Mouse (Mus musculus): ENCODE measurements around the gene Dock10. TPM values are rescaled to one million over a fixed set of nuclear protein-coding genes. Genes with fewer than 3 reads are reported as not detected.

Dock10 gene
- polyA plus RNA-seq, 1 experiment from 2014 or later: 5.8 TPM

- 61% methylated on average over 1 of the region's 1 CpGs for WGBS
Observed at GRCm38 (mm10) chr1:80654177-80654576, 104.2 kb downstream of the Dock10 start.

GRCm38 (mm10) chr1:80652803-80653202 is 105.5 kb downstream of the Dock10 start:
- Histone ChIP-seq H3K9ac (ENCODE audit: low read depth, low read length) (no peak overlapping the region), H3K4me1 (ENCODE audit: control insufficient read depth, insufficient read depth, low read depth, low read length) (no peaks in the 10 kb centered on the region), H3K27me3 (replicated peaks; ENCODE audit: control insufficient read depth, insufficient read depth, low read length) (no peaks in the 10 kb centered on the region), H3K9me3 (ENCODE audit: control insufficient read depth, low read length) (no peaks in the 10 kb centered on the region), H3K4me3 (ENCODE audit: low read length) (no peak overlapping the region), H3K36me3 (ENCODE audit: control insufficient read depth, insufficient read depth, low read length) (no peaks in the 10 kb centered on the region), H3K27ac (ENCODE audit: low read depth, low read length) (no peak overlapping the region), H3K4me2 (ENCODE audit: low read length) (no peak overlapping the region)
- no peak for ATAC-seq

More at GRCm38 (mm10) chr1:80654177-80654576, 104.2 kb downstream of the Dock10 start:
- H3K27ac ChIP-seq (ENCODE audit: low read depth, low read length): no peak overlapping the region
- H3K4me2 ChIP-seq (ENCODE audit: low read length): no peak overlapping the region
- H3K9ac ChIP-seq (ENCODE audit: low read depth, low read length): no peak overlapping the region
- no peaks in the 10 kb centered on the region for H3K36me3 ChIP-seq (ENCODE audit: control insufficient read depth, insufficient read depth, low read length)
- no peak for ATAC-seq
- H3K4me1 ChIP-seq (ENCODE audit: control insufficient read depth, insufficient read depth, low read depth, low read length): no peaks in the 10 kb centered on the region
- no peaks in the 10 kb centered on the region for H3K27me3 ChIP-seq (replicated peaks; ENCODE audit: control insufficient read depth, insufficient read depth, low read length)
- H3K9me3 ChIP-seq (ENCODE audit: control insufficient read depth, low read length): no peaks in the 10 kb centered on the region
- no peak overlapping the region for H3K4me3 ChIP-seq (ENCODE audit: low read length)

DNA sequence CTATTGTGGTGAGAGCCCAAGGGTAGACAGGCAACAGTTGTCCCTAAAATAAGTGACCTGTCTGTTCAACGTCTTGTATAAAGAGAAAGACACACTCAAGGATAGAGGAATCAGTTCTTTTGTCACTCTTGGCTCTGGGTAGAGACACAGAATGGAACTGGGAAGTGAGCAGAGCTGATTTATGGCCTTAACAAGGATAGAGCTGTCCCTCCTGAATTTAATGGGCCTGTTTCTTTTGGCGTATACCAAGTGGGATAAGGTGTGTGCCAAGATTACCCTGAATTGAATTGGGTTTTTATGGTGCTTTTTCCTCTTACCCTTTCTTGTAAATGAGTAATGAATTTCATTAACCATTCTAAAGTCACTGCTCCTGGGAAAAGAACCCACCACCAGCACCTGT is 106.2 kb downstream of the Dock10 start:
- Histone ChIP-seq H3K4me1 (ENCODE audit: control insufficient read depth, insufficient read depth, low read depth, low read length) (no peaks in the 10 kb centered on the region), H3K4me3 (ENCODE audit: low read length) (no peak overlapping the region), H3K27me3 (replicated peaks; ENCODE audit: control insufficient read depth, insufficient read depth, low read length) (no peaks in the 10 kb centered on the region), H3K36me3 (ENCODE audit: control insufficient read depth, insufficient read depth, low read length) (no peaks in the 10 kb centered on the region), H3K9ac (ENCODE audit: low read depth, low read length) (no peak overlapping the region), H3K4me2 (ENCODE audit: low read length) (no peak overlapping the region), H3K27ac (ENCODE audit: low read depth, low read length) (no peak overlapping the region), H3K9me3 (ENCODE audit: control insufficient read depth, low read length) (no peaks in the 10 kb centered on the region)
- 67% methylated on average over 2 of the region's 2 CpGs for WGBS
- ATAC-seq: 0 out of 2 replicates have a peak, but pooled peaks have one; percentile 56

DNA sequence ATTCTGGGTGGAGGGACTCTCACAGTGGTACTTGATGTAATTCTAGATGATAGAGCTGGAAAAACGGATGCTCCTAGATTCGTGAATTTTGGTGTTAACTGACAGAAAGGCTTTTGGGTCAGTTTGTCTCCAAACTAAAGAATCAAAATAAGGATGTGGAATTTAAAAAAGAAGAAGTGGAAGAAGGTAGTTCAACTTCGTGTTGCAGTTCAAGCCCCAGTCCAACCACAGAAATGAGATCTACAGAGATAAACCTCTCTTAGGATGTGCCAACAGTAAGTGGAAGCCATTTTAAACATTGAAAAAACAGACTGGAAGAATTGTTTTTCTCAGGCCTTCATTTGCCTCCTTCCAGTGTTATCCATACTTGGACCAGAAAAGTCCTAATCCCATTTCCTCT is 111.7 kb downstream of the Dock10 start:
- H3K4me1 ChIP-seq (ENCODE audit: control insufficient read depth, insufficient read depth, low read depth, low read length): no peaks in the 10 kb centered on the region
- no peak overlapping the region for H3K4me2 ChIP-seq (ENCODE audit: low read length)
- no peaks in the 10 kb centered on the region for H3K9me3 ChIP-seq (ENCODE audit: control insufficient read depth, low read length)
- no peak overlapping the region for H3K4me3 ChIP-seq (ENCODE audit: low read length)
- no peak for ATAC-seq
- 86% methylated on average over 3 of the region's 3 CpGs for WGBS
- H3K36me3 ChIP-seq (ENCODE audit: control insufficient read depth, insufficient read depth, low read length): no peaks in the 10 kb centered on the region
- H3K27me3 ChIP-seq (replicated peaks; ENCODE audit: control insufficient read depth, insufficient read depth, low read length): no peaks in the 10 kb centered on the region
- H3K9ac ChIP-seq (ENCODE audit: low read depth, low read length): no peak overlapping the region
- H3K27ac ChIP-seq (ENCODE audit: low read depth, low read length): no peak overlapping the region

- Histone ChIP-seq H3K9me3 (ENCODE audit: control insufficient read depth, low read length) (no peaks in the 10 kb centered on the region), H3K4me3 (ENCODE audit: low read length) (no peak overlapping the region), H3K9ac (ENCODE audit: low read depth, low read length) (no peak overlapping the region), H3K36me3 (ENCODE audit: control insufficient read depth, insufficient read depth, low read length) (no peaks in the 10 kb centered on the region), H3K4me2 (ENCODE audit: low read length) (no peak overlapping the region), H3K27ac (ENCODE audit: low read depth, low read length) (no peak overlapping the region), H3K27me3 (replicated peaks; ENCODE audit: control insufficient read depth, insufficient read depth, low read length) (no peaks in the 10 kb centered on the region), H3K4me1 (ENCODE audit: control insufficient read depth, insufficient read depth, low read depth, low read length) (no peaks in the 10 kb centered on the region)
- WGBS: 90% methylated on average over 4 of the region's 4 CpGs
- ATAC-seq: no peak
Observed at GRCm38 (mm10) chr1:80643866-80644451, 114.4 kb downstream of the Dock10 start.

GRCm38 (mm10) chr1:80641832-80642231 is 116.5 kb downstream of the Dock10 start:
- Histone ChIP-seq H3K27me3 (replicated peaks; ENCODE audit: control insufficient read depth, insufficient read depth, low read length) (no peaks in the 10 kb centered on the region), H3K9me3 (ENCODE audit: control insufficient read depth, low read length) (no peaks in the 10 kb centered on the region), H3K4me1 (ENCODE audit: control insufficient read depth, insufficient read depth, low read depth, low read length) (no peaks in the 10 kb centered on the region), H3K36me3 (ENCODE audit: control insufficient read depth, insufficient read depth, low read length) (no peaks in the 10 kb centered on the region), H3K4me2 (ENCODE audit: low read length) (no peak overlapping the region), H3K27ac (ENCODE audit: low read depth, low read length) (no peak overlapping the region), H3K9ac (ENCODE audit: low read depth, low read length) (no peak overlapping the region), H3K4me3 (ENCODE audit: low read length) (no peak overlapping the region)
- ATAC-seq: no peak
- 90% methylated on average over 3 of the region's 3 CpGs for WGBS

GRCm38 (mm10) chr1:80641288-80641687 is 117.0 kb downstream of the Dock10 start:
- Histone ChIP-seq H3K36me3 (ENCODE audit: control insufficient read depth, insufficient read depth, low read length) (no peaks in the 10 kb centered on the region), H3K27ac (ENCODE audit: low read depth, low read length) (no peak overlapping the region), H3K4me3 (ENCODE audit: low read length) (no peak overlapping the region), H3K27me3 (replicated peaks; ENCODE audit: control insufficient read depth, insufficient read depth, low read length) (no peaks in the 10 kb centered on the region), H3K4me1 (ENCODE audit: control insufficient read depth, insufficient read depth, low read depth, low read length) (no peaks in the 10 kb centered on the region), H3K4me2 (ENCODE audit: low read length) (no peak overlapping the region), H3K9ac (ENCODE audit: low read depth, low read length) (no peak overlapping the region), H3K9me3 (ENCODE audit: control insufficient read depth, low read length) (no peaks in the 10 kb centered on the region)
- ATAC-seq: no peak
- 96% methylated on average over 1 of the region's 1 CpGs for WGBS

DNA sequence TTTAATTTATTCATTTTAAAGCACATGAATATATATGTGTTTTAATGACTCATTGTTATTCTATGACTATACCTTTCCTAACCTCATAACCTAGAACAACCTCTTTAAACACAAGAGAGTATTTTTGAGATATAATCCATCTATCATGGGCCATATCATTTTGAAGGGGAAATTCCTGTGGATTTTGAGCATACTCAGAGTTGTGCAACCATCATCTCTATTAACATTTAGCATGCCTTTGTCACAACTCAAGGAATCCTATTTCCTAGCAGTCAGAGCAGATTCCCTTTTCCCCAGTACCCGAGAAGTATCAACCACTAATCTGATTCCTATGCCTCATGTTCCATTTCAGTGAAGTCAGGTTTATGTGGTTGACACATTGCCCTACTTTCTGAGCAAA is 118.8 kb downstream of the Dock10 start:
- Histone ChIP-seq H3K9ac (ENCODE audit: low read depth, low read length) (no peak overlapping the region), H3K4me3 (ENCODE audit: low read length) (no peak overlapping the region), H3K9me3 (ENCODE audit: control insufficient read depth, low read length) (no peaks in the 10 kb centered on the region), H3K4me1 (ENCODE audit: control insufficient read depth, insufficient read depth, low read depth, low read length) (no peaks in the 10 kb centered on the region), H3K27me3 (replicated peaks; ENCODE audit: control insufficient read depth, insufficient read depth, low read length) (no peaks in the 10 kb centered on the region), H3K4me2 (ENCODE audit: low read length) (no peak overlapping the region), H3K36me3 (ENCODE audit: control insufficient read depth, insufficient read depth, low read length) (no peaks in the 10 kb centered on the region), H3K27ac (ENCODE audit: low read depth, low read length) (no peak overlapping the region)
- WGBS: 93% methylated on average over 1 of the region's 1 CpGs
- ATAC-seq: no peak

DNA sequence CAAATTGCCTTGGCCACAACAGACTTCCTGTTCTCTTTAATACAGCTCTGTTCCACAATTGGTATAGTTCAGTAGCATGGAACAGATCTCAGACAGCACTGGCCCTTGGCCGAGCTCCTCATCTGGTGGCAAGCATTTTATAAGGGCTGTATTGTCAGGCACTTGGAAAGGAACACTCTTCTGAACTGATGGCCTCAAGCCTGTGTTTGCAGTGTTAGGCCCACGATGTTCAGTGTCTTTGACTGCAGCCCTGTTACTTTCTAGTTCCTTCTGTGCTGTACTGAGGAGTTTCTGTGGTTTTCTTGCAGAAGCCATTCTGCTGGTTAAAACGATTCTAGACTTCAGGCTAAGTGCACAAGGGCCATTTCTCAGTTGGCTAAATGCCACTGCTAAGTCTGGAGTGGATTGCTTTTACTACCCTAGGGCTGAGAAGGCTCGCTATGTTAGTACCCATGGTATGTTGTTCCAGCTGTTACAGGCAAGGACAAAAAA is 121.1 kb downstream of the Dock10 start:
- no peaks in the 10 kb centered on the region for H3K4me1 ChIP-seq (ENCODE audit: control insufficient read depth, insufficient read depth, low read depth, low read length)
- no peaks in the 10 kb centered on the region for H3K27me3 ChIP-seq (replicated peaks; ENCODE audit: control insufficient read depth, insufficient read depth, low read length)
- H3K9me3 ChIP-seq (ENCODE audit: control insufficient read depth, low read length): no peaks in the 10 kb centered on the region
- peak; percentile 84 for ATAC-seq
- H3K27ac ChIP-seq (ENCODE audit: low read depth, low read length): no peak overlapping the region
- no peak overlapping the region for H3K9ac ChIP-seq (ENCODE audit: low read depth, low read length)
- no peak overlapping the region for H3K4me2 ChIP-seq (ENCODE audit: low read length)
- H3K4me3 ChIP-seq (ENCODE audit: low read length): no peak overlapping the region
- H3K36me3 ChIP-seq (ENCODE audit: control insufficient read depth, insufficient read depth, low read length): no peaks in the 10 kb centered on the region
- WGBS: 70% methylated on average over 4 of the region's 4 CpGs
